Mouse (Mus musculus): ENCODE data around the gene Pex19.

DNA sequence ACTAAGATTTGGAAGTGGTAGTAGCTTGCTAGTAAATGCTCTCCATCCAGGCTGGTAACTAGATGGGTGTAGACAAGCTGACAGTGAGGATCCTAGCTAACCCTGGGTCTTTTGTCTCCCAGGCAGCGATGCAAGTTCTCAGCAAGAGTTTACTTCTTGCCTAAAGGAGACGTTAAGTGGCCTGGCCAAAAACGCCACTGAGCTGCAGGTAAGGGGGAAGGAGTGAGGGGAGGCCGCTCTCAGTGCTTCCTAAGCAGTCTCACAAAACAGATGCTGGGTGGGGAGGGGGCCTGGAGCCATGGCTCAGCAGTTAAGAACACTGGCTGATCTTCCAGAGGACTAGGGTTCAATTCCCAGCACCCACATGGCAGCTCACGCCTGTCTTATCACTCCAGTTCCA is 3.2 kb downstream of the Pex19 start:
- TF ChIP-seq GATA1 (IDR thresholded peaks at IDR 0.05; ENCODE audit: low read length) (no peak), TAL1 (IDR thresholded peaks at IDR 0.05; ENCODE audit: low read length) (no peak)

Data from erythroblast, embryonic 14.5 days (primary cell).